Mouse (Mus musculus): ENCODE data around the gene Mipep. TPM values are rescaled to one million over a fixed set of nuclear protein-coding genes. Genes with fewer than 3 reads are reported as not detected.

Gene Mipep
- polyA plus RNA-seq, 1 experiment from 2014 or later, result 9.8 TPM

GRCm38 (mm10) chr14:60885361-60885950 lies 101.1 kb downstream of the Mipep start:
- no peak overlapping the region for H3K27ac ChIP-seq (replicated peaks)
- H3K9me3 ChIP-seq (ENCODE audit: control insufficient read depth, low read length), result no peaks in the 10 kb centered on the region
- H3K4me2 ChIP-seq (replicated peaks; ENCODE audit: low read depth), result no peak overlapping the region
- no peak for ATAC-seq (ENCODE audit: low FRiP score, low TSS enrichment)
- TF ChIP-seq CTCF (IDR thresholded peaks at IDR 0.05; ENCODE audit: low read depth) (no peak), EP300 (optimal IDR thresholded peaks at IDR 0.05) (no peak)
- H3K36me3 ChIP-seq (ENCODE audit: control insufficient read depth, insufficient read depth, low read length), result peaks cover 3% of the 10 kb centered on the region; the same call in 1 of the 2 replicates
- 45% methylated on average over 6 of the region's 6 CpGs for WGBS
- no peak overlapping the region for H3K9ac ChIP-seq (ENCODE audit: low read length)
- no peak for DNase-seq (ENCODE audit: low spot score)
- no peaks in the 10 kb centered on the region; the same call in 1 of the 2 replicates for H3K4me1 ChIP-seq (replicated peaks; ENCODE audit: control insufficient read depth, insufficient read depth)
- no peaks in the 10 kb centered on the region for H3K27me3 ChIP-seq (ENCODE audit: control insufficient read depth, insufficient read depth, low read length)
- no peak overlapping the region for H3K4me3 ChIP-seq (ENCODE audit: low read depth, low read length)

- WGBS, result 96% methylated on average over 10 of the region's 10 CpGs
- no peaks in the 10 kb centered on the region for H3K4me1 ChIP-seq (replicated peaks; ENCODE audit: control insufficient read depth, insufficient read depth)
- no peak overlapping the region for H3K27ac ChIP-seq (replicated peaks)
- DNase-seq (ENCODE audit: low spot score) (no peak), ATAC-seq (ENCODE audit: low FRiP score, low TSS enrichment) (no peak)
- H3K4me2 ChIP-seq (replicated peaks; ENCODE audit: low read depth), result no peak overlapping the region
- no peak overlapping the region for H3K9ac ChIP-seq (ENCODE audit: low read length)
- TF ChIP-seq EP300 (optimal IDR thresholded peaks at IDR 0.05), result no peak
- TF ChIP-seq CTCF (IDR thresholded peaks at IDR 0.05; ENCODE audit: low read depth), result no peak
- no peak overlapping the region for H3K4me3 ChIP-seq (ENCODE audit: low read depth, low read length)
- no peaks in the 10 kb centered on the region for H3K9me3 ChIP-seq (ENCODE audit: control insufficient read depth, low read length)
- H3K27me3 ChIP-seq (ENCODE audit: control insufficient read depth, insufficient read depth, low read length), result no peaks in the 10 kb centered on the region
- H3K36me3 ChIP-seq (ENCODE audit: control insufficient read depth, insufficient read depth, low read length), result no peaks in the 10 kb centered on the region
These were observed 109.5 kb downstream of the Mipep start for GRCm38 (mm10) chr14:60893882-60894281.

GRCm38 (mm10) chr14:60895172-60896000 lies 111.0 kb downstream of the Mipep start:
- no peak for TF ChIP-seq EP300 (optimal IDR thresholded peaks at IDR 0.05)
- no peak for TF ChIP-seq CTCF (IDR thresholded peaks at IDR 0.05; ENCODE audit: low read depth)
- H3K27ac ChIP-seq (replicated peaks), result peak overlapping the region; percentile 25
- no peak overlapping the region for H3K4me2 ChIP-seq (replicated peaks; ENCODE audit: low read depth)
- H3K36me3 ChIP-seq (ENCODE audit: control insufficient read depth, insufficient read depth, low read length), result no peaks in the 10 kb centered on the region
- ATAC-seq (ENCODE audit: low FRiP score, low TSS enrichment) (no peak), DNase-seq (ENCODE audit: low spot score) (no peak)
- no peaks in the 10 kb centered on the region for H3K4me1 ChIP-seq (replicated peaks; ENCODE audit: control insufficient read depth, insufficient read depth)
- 64% methylated on average over 19 of the region's 19 CpGs for WGBS
- no peak overlapping the region for H3K4me3 ChIP-seq (ENCODE audit: low read depth, low read length)
- H3K9ac ChIP-seq (ENCODE audit: low read length), result no peak overlapping the region
- H3K9me3 ChIP-seq (ENCODE audit: control insufficient read depth, low read length), result no peaks in the 10 kb centered on the region
- H3K27me3 ChIP-seq (ENCODE audit: control insufficient read depth, insufficient read depth, low read length), result no peaks in the 10 kb centered on the region

- no peak for DNase-seq (ENCODE audit: low spot score)
- no peaks in the 10 kb centered on the region for H3K4me1 ChIP-seq (replicated peaks; ENCODE audit: control insufficient read depth, insufficient read depth)
- no peak for ATAC-seq (ENCODE audit: low FRiP score, low TSS enrichment)
- H3K27ac ChIP-seq (replicated peaks), result no peak overlapping the region
- 81% methylated on average over 5 of the region's 5 CpGs for WGBS
- no peak for TF ChIP-seq CTCF (IDR thresholded peaks at IDR 0.05; ENCODE audit: low read depth)
- no peak for TF ChIP-seq EP300 (optimal IDR thresholded peaks at IDR 0.05)
- no peak overlapping the region for H3K4me3 ChIP-seq (ENCODE audit: low read depth, low read length)
- H3K9ac ChIP-seq (ENCODE audit: low read length), result no peak overlapping the region
- H3K27me3 ChIP-seq (ENCODE audit: control insufficient read depth, insufficient read depth, low read length), result no peaks in the 10 kb centered on the region
- no peak overlapping the region for H3K4me2 ChIP-seq (replicated peaks; ENCODE audit: low read depth)
- H3K36me3 ChIP-seq (ENCODE audit: control insufficient read depth, insufficient read depth, low read length), result no peaks in the 10 kb centered on the region
- H3K9me3 ChIP-seq (ENCODE audit: control insufficient read depth, low read length), result no peaks in the 10 kb centered on the region
These were observed 113.8 kb downstream of the Mipep start for GRCm38 (mm10) chr14:60898086-60898667.

DNA sequence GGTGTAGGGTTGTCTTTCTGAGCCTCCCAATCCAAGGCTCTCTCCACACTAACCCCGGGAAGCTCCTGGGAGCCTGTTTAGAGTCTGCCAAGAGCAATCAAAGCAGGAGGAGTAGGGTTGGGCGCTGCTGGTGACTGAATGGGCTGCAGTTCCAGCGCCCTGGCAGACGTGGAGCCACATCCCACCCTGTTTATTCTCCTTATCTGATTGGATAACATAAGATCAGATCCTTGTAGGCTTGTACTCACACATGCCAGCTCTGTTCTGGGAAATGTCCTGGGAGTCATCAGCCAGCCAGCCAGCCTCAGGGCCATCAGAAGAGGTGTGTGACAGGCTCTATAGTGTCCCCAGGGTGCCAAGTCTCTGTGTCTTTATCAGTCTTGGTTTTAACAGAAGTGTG lies 120.1 kb downstream of the Mipep start:
- 40% methylated on average over 4 of the region's 4 CpGs for WGBS
- no peak overlapping the region for H3K4me3 ChIP-seq (ENCODE audit: low read depth, low read length)
- no peaks in the 10 kb centered on the region for H3K36me3 ChIP-seq (ENCODE audit: control insufficient read depth, insufficient read depth, low read length)
- H3K4me2 ChIP-seq (replicated peaks; ENCODE audit: low read depth), result no peak overlapping the region
- no peak overlapping the region for H3K27ac ChIP-seq (replicated peaks)
- TF ChIP-seq CTCF (IDR thresholded peaks at IDR 0.05; ENCODE audit: low read depth) (no peak), EP300 (optimal IDR thresholded peaks at IDR 0.05) (no peak)
- no peaks in the 10 kb centered on the region for H3K27me3 ChIP-seq (ENCODE audit: control insufficient read depth, insufficient read depth, low read length)
- DNase-seq (ENCODE audit: low spot score) (no peak), ATAC-seq (ENCODE audit: low FRiP score, low TSS enrichment) (peak; percentile 47; the same call in 1 of the 2 replicates)
- no peaks in the 10 kb centered on the region for H3K9me3 ChIP-seq (ENCODE audit: control insufficient read depth, low read length)
- no peaks in the 10 kb centered on the region for H3K4me1 ChIP-seq (replicated peaks; ENCODE audit: control insufficient read depth, insufficient read depth)
- H3K9ac ChIP-seq (ENCODE audit: low read length), result no peak overlapping the region

Data from stomach, postnatal 0 days (tissue).